8 mouse cellular contexts compared by ENCODE assay signal in genomic region chr6:115987096-115987747, GRCm38 (mm10). TPM values are rescaled to one million over a fixed set of nuclear protein-coding genes. Genes with fewer than 3 reads are reported as not detected.
DNase-seq lines count a peak whose midpoint lies in the region; ATAC-seq and TF ChIP-seq lines count a peak whose summit lies in the region.

No protein-coding gene starts in this region.

- peak overlapping the region; percentile 28 for H3ac ChIP-seq in C2C12 (ENCODE audit: control insufficient read depth, insufficient read length, low read depth)

- H3K4me3 ChIP-seq in heart, embryonic 15.5 days: peak overlapping the region; percentile 17
- no peak overlapping the region for H3K4me3 ChIP-seq in C2C12 (ENCODE audit: insufficient read depth, poor library complexity, severe bottlenecking)

- DNase-seq in heart, postnatal 10 days: no peak
- peak; percentile 36 for DNase-seq in brain, embryonic 14.5 days (ENCODE audit: low read depth)
- DNase-seq in kidney, postnatal 25 days: peak; percentile 52 to 75
- DNase-seq in left cerebral cortex, adult 8-10 months (ENCODE audit: low spot score in 2 of 2): no peak
- no peak for DNase-seq in gastrocnemius, adult 18-20 months (ENCODE audit: low spot score)
- no peak for DNase-seq in spleen, postnatal 10 days (ENCODE audit: low spot score in 2 of 2)

- no peak for TF ChIP-seq CTCF in C2C12 (IDR thresholded peaks at IDR 0.05; ENCODE audit: control insufficient read depth, insufficient read depth, insufficient read length)
- TF ChIP-seq CTCF in brain, embryonic 14.5 days (IDR thresholded peaks at IDR 0.05; ENCODE audit: borderline replicate concordance, extremely low read depth, insufficient read depth, insufficient read length): no peak

- 53% methylated on average over 9 of the region's 9 CpGs for WGBS in heart, embryonic 15.5 days

- no peak for TF ChIP-seq POLR2A in brain, embryonic 14.5 days (IDR thresholded peaks at IDR 0.05; ENCODE audit: borderline replicate concordance, extremely low read depth, insufficient read depth, insufficient read length, poor library complexity, severe bottlenecking)

- H3K36me3 ChIP-seq in heart, embryonic 15.5 days: no peaks in the 10 kb centered on the region
- H3K36me3 ChIP-seq in C2C12 (ENCODE audit: control insufficient read depth, insufficient read depth): no peaks in the 10 kb centered on the region

- H3K27me3 ChIP-seq in heart, embryonic 15.5 days: peaks cover 2% of the 10 kb centered on the region
- H3K27me3 ChIP-seq in C2C12 (ENCODE audit: control insufficient read depth, insufficient read depth, insufficient read length): no peaks in the 10 kb centered on the region

- H3K4me1 ChIP-seq in heart, embryonic 15.5 days (replicated peaks): peaks cover 65% of the 10 kb centered on the region

- ATAC-seq in heart, embryonic 15.5 days (replicated peaks; ENCODE audit: insufficient number of reproducible peaks, insufficient read depth, low FRiP score, low read depth): no peak

- intact Hi-C loops in heart, postnatal 10 days (cut with DNase I): no loop called here

- no peaks in the 10 kb centered on the region for H3K9me3 ChIP-seq in heart, embryonic 15.5 days (replicated peaks)

- 0 out of 2 replicates have a peak overlapping the region, but pooled peaks have one; percentile 3 for H3K9ac ChIP-seq in heart, embryonic 15.5 days

- H3K4me2 ChIP-seq in heart, embryonic 15.5 days: peak overlapping the region; percentile 83

- H3K27ac ChIP-seq in heart, embryonic 15.5 days: 0 out of 2 replicates have a peak overlapping the region, but pooled peaks have one; percentile 4

- peaks cover 37% of the 10 kb centered on the region for H3K79me2 ChIP-seq in C2C12 (ENCODE audit: control insufficient read depth, insufficient read depth)

- peaks cover 7% of the 10 kb centered on the region for H3K79me3 ChIP-seq in C2C12 (ENCODE audit: low read depth)

TF ChIP-seq in C2C12, 6 proteins besides CTCF, POLR2A, EP300 and RAD21:
- TF ChIP-seq CEBPB (IDR thresholded peaks at IDR 0.05; ENCODE audit: low read depth) (no peak), USF1 (IDR thresholded peaks at IDR 0.05; ENCODE audit: low read depth) (no peak), MYOG (IDR thresholded peaks at IDR 0.05; ENCODE audit: control insufficient read depth, extremely low read depth, insufficient read length) (no peak), MYOD1 (IDR thresholded peaks at IDR 0.05; ENCODE audit: control insufficient read depth, insufficient read length, low read depth) (no peak), FOSL1 (IDR thresholded peaks at IDR 0.05; ENCODE audit: insufficient read depth, low read length, poor library complexity, severe bottlenecking) (no peak), MAX (IDR thresholded peaks at IDR 0.05) (no peak)

RNA-seq across cellular contexts. Expression of gene Plxnd1, which starts 7.6 kb away (rescaled TPM):
- 38.6 and 53.4 TPM in 2 replicates for polyA plus RNA-seq in heart, embryonic 15.5 days (2015; fragmentation: Nextera tagmentation; extraction: Ambion mirVana)
- 100 to 1,000 TPM; 179 to 224 TPM for total RNA-seq in heart, postnatal 10 days (2021)
- 14.8 TPM for polyA plus RNA-seq in C2C12 (2012; fragmentation: generic; extraction: Trizol)
- polyA plus RNA-seq in brain, embryonic 14.5 days (2012; rRNA removed): 34.7 and 38.5 TPM in 2 replicates
- 100 to 1,000 TPM in 1 of 4 experiments, 10 to 100 TPM in 3; 91.7 to 106 (median 98.0) TPM for total RNA-seq in left cerebral cortex, adult 8-10 months (2022)
- 10 to 100 TPM; 20.0 to 23.7 TPM for total RNA-seq in gastrocnemius, adult 18-20 months (2021)

RNA-seq across cellular contexts. Expression of gene H1foo, which starts 42.5 kb away (rescaled TPM):
- polyA plus RNA-seq in heart, embryonic 15.5 days (2015; fragmentation: Nextera tagmentation; extraction: Ambion mirVana): not detected in 2 replicates
- total RNA-seq in heart, postnatal 10 days (2021): not detected
- polyA plus RNA-seq in C2C12 (2012; fragmentation: generic; extraction: Trizol): not detected
- polyA plus RNA-seq in brain, embryonic 14.5 days (2012; rRNA removed): not detected in 2 replicates
- not detected for total RNA-seq in left cerebral cortex, adult 8-10 months (2022)
- total RNA-seq in gastrocnemius, adult 18-20 months (2021): not detected

RNA-seq across cellular contexts. Expression of gene Rho, which starts 55.7 kb away (rescaled TPM):
- polyA plus RNA-seq in heart, embryonic 15.5 days (2015; fragmentation: Nextera tagmentation; extraction: Ambion mirVana): not detected in 2 replicates
- total RNA-seq in heart, postnatal 10 days (2021): under 1 TPM; 0.07 to 0.20 TPM
- polyA plus RNA-seq in C2C12 (2012; fragmentation: generic; extraction: Trizol): 0.01 TPM
- polyA plus RNA-seq in brain, embryonic 14.5 days (2012; rRNA removed): 1.9 and 2.1 TPM in 2 replicates
- total RNA-seq in left cerebral cortex, adult 8-10 months (2022): under 1 TPM; 0.07 to 0.59 (median 0.24) TPM
- under 1 TPM in 1 of 2 experiments, not detected in 1; 0.05 TPM for total RNA-seq in gastrocnemius, adult 18-20 months (2021)

Comparison
In these comparisons a context has a peak if more than half of its experiments do, and no peak if none do; other contexts are left out.
1. DNase-seq: peak in brain, embryonic 14.5 days (single experiment) and kidney, postnatal 25 days (2 of 2); none in heart, postnatal 10 days (0 of 2), left cerebral cortex, adult 8-10 months (0 of 2), gastrocnemius, adult 18-20 months (single experiment) and spleen, postnatal 10 days (0 of 2).